Mouse (Mus musculus) pancreas, adult 10 weeks (tissue): ENCODE measurements around the gene Dad1. TPM values are rescaled to one million over a fixed set of nuclear protein-coding genes. Genes with fewer than 3 reads are reported as not detected.

ENCODE experiments used
- polyA plus RNA-seq: library from polyadenylated mRNA; stranded (reverse); fragments of 350-450 nt; fragmentation: Illumina TruSeq; extraction: RNeasy Lipid Tissue Mini Kit (QIAGEN cat#74804); gene quantifications from one replicate; pipeline ENCODE4 v1.2.3, GENCODE M21; 2015; ENCODE audit warnings: low read depth, low replicate concordance; ENCODE audit not compliant: insufficient read depth

The Dad1 gene
- 73.9 TPM for polyA plus RNA-seq

GRCm38 (mm10) chr14:54253741-54254291 is at the start of gene Dad1, which contains the start of gene Abhd4:
TSS of gene Dad1 (minus strand) at chr14:54254104.
TSS of gene Abhd4 (plus strand) at chr14:54254188.

GRCm38 (mm10) chr14:54284839-54285238 is 30.9 kb upstream of the Dad1 start, which contains the start of gene Olfr49:
TSS of gene Olfr49 (minus strand) at chr14:54284939.

Other genes starting within 250 kb of the Dad1 start
- 9.8 TPM for gene Abhd4, start 84 bp upstream of the Dad1 start, polyA plus RNA-seq
- gene Olfr49, start 30.8 kb upstream of the Dad1 start, polyA plus RNA-seq: not detected
- gene Oxa1l, start 106.7 kb upstream of the Dad1 start, polyA plus RNA-seq: 10.0 TPM
- 1.5 TPM for gene Slc7a7, start 163.7 kb upstream of the Dad1 start, polyA plus RNA-seq
- 57.1 TPM for gene Mrpl52, start 172.8 kb upstream of the Dad1 start, polyA plus RNA-seq
- 16.8 TPM for gene Mmp14, start 177.5 kb upstream of the Dad1 start, polyA plus RNA-seq
- 15.9 TPM for gene Lrp10, start 210.0 kb upstream of the Dad1 start, polyA plus RNA-seq
- not detected for gene Rem2, start 222.0 kb upstream of the Dad1 start, polyA plus RNA-seq